Mouse (Mus musculus) spleen, postnatal 36 days (tissue): ENCODE measurements around the gene Tbc1d12.
"Not testable (repeated sequence)": the region's sequence is repeated elsewhere in the genome, so short reads cannot be mapped to it uniquely, and the experiment has no call there.

Source experiments
- DNase-seq, 2 experiments: peaks; one replicate each; pipeline ENCODE4 v3.0.0; 2022; ENCODE audit warnings: low spot score in 2 of 2, mixed read lengths in 1 of 2

The Tbc1d12 gene

DNA sequence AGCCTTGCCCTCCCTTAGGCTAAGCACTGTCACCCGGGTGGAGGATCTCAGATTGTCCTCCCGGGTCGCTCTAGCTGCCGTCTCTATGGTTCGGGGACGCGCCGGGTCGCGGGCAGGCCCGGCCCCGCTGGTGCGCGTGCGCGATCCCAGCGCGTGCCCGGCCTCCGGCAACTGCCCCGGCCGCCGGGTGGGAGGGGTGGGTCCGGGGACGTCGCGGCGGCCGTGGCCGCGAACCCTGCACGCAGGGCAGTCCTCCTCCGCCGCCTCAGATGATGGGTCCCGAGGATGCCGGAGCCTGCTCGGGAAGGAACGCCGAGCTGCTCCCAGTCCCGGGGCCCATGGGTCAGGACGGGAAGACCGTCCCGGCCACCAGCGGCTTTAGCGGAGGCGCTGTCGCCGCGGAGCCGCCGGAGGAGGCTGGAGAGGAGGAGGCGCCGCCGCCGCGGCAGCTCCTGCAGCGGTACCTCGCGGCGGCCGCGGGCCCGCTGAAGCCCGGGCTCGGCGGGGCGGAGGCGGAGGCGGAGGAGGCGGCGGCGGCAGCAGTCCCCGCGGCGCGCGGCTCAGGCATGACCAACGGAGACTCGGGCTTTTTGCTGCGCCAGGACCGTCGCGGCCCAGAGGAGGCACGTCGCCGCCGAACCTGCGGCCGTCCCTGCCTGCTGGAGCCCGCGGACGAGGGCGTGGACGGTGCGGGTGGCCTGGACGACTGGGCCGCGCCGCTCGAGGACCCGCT is at the start of gene Tbc1d12:
Tbc1d12 (plus strand) TSS at position 142 of the 733 bp plus-strand sequence.
- DNase-seq, result peak; percentile 91

DNA sequence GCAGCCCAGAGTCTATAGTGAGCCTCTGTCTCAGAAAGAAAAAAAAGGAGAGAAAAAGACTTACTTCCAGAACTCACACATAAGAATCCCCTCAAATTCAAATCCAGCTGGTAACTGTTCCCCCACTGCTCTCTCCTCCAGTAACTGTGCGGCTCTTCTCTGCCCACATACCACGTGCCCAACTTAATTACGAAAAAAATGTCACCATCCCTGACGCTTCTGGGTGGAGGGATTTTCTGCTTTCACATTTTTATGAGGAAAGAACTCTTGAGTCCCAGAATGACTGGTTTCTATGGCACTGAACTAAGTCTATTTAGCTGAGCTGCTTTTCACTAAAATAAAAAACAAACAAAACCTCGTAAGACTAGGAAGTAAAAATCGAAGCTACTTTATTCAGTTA is 48.6 kb upstream of the Tbc1d12 start:
- DNase-seq, result no peak

DNA sequence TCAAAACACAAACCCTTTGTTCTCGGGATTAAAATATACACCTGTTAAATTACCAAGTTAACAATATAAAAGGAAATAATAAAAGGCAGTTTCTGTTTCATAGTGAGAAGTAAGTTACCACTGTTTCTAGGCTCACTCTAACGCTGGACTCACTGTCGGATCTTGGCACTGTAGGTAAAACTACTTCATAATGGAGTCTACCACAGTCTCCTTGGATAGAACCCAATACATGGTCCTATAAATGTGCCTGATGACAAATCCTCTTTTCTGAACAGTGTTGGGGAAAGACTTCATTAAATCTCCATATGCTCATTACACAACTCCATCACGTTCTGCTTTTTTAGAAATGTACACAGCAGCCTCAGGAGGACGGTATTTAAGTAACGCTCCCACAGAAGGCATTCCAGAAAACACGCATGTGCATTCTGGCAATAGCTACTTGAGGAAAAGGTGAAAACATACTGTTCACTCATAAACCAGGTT is 42.8 kb upstream of the Tbc1d12 start:
- no peak for DNase-seq

DNA sequence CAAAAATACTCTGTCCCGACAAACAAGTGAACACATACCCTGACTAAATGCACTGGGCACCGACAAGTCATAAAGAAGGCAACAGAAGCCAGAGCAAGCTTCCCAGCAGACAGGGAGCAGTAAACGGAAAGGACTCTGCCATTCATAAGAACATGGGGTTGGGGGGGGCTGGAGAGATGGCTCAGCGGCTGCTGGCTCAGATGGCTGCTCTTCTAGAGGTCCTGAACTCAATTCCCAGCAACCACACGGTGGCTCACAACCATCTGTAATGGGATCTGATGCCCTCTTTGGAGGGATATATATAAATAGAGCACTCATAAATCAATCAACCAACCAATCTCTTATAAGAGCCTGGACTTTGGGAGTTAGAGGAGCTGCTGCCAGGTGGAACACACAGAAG is 39.8 kb upstream of the Tbc1d12 start:
- DNase-seq, result no peak

DNA sequence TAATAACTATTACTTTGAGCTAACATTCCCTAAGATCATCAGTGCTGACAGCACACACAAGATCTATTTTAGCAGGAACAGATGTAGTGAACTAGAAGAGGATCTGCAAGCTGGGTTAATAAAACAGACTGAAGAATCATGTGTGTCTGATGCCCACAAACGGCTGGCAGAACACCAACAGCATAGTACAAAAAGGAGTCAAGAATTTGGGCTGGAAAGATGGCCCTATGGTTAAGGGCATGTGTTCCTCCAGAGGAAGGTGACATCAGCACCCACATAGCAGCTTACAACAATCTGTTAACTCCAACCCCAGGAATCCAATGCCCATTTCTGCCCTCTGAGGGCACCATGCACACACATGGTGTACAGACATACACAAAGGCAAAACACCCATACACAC is 38.1 kb upstream of the Tbc1d12 start:
- no peak for DNase-seq

DNA sequence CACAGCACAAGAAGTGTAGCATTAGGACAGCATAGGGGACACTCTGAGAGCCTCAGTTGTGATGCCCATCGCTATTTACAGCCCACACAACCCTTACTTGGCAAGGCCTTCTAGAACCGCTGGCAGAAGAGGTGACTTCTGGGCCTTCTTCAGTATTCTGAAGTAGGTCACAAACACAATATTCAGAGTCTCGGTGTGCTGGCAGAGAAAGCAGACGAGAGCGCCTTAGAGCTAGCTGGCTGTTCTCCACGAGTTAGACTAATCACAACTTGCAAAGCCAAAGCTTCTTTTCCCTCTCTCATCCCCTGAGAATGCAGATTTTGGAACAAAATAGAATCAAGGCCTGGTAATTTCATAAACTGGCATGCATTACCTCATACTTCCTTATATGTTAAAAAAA is 37.6 kb upstream of the Tbc1d12 start:
- no peak for DNase-seq

DNA sequence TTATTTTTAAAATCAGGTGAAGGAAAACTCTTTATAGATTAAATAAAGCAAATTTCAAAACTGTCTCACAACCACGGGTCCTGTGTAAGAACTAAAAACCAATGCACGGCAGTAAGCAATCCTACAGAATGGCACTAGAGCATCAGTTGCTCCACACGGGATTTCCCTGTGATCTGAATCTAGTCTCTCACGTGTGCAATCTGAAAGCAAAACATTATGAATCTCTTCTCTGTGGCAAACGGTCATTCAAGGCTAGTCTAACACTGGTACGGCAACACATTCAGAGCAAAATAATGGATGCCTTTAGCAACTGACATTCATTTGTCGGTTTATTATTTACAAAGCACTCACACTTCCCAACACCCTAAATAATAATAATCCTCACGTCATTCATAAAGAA is 18.2 kb upstream of the Tbc1d12 start:
- no peak for DNase-seq

DNA sequence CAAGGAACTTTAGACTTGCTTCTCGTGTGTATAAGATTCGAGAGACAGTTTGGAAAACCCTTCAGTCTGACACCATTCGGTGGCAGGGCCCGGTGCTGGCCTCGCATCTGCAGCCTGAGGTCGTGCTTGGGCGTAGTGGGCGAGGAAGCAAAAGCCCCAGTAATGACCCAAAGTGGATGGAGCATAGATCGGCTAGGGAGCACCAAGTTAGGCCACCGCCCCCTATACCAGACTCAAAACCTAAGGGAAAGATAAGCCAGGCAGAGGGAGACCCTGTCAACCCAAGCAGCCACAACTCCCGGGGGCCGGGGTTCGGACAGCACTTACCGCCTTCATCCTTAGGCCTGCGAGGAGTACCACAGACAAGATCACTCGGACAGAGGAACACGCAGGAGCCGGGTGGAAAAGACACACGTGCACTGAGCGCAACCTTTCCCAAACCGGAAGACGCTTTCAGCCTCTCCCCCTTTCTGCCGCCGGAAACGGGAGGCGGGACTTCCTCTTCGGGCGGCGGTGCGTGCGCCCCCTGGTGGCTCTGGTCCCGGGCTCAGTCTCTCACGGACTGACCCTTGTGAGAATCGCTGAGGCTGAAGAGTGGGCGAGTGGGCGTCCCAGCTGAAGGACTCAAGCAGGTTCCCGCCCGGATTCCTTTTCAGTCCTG is 17.5 kb upstream of the Tbc1d12 start, which contains the start of gene Noc3l:
Noc3l (minus strand) TSS at position 472 of the 661 bp plus-strand sequence.
- peak; percentile 87 to 91 for DNase-seq

DNA sequence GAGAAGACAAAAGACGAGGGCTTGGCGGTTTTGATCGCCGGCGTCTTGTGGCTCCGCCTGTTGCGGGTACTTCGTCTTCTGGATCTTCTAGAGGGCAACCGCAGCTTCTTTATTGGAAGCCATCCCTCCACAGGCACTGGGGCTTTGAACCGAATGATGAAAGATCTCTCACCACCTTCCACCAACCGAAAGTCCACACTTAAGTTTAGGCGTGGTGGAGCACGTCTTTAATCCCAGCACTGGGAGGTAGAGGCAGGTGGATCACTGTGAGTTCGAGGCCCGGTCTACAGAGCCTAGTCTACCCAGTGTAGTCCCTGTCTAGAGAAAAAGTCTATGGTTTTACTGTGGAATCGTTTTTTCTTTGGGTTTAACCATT is 17.0 kb upstream of the Tbc1d12 start:
- DNase-seq, result no peak

DNA sequence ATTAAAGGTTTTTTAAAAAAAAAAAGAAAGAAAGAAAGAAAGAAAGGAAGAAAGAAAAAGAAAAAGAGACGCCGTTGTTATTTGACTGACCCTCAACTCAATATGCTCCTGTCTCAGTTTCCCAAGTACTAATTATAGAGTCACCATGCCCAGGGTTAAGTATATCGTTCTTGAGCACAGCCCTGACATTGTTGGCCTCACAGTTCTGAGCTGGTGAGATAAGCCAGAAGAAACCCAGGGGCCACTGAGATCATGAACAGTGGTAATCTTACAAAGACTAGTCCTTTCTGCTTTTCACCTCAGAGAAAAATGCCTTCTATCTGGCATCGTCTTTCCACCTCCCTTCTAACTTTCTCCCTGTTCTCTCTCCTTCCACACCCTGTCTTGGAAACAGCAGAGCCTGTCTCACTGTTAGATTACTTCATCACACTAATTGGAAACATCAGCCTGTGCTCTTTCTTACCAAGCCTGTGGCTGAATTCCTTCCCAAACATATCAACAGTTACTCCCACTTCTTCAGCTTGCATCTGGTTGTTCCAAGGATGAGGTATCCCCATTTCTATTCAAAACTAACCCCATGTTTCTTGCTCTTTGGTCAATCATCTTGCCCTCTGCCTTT is 16.1 kb upstream of the Tbc1d12 start:
- DNase-seq, result peak; percentile 8 to 56

DNA sequence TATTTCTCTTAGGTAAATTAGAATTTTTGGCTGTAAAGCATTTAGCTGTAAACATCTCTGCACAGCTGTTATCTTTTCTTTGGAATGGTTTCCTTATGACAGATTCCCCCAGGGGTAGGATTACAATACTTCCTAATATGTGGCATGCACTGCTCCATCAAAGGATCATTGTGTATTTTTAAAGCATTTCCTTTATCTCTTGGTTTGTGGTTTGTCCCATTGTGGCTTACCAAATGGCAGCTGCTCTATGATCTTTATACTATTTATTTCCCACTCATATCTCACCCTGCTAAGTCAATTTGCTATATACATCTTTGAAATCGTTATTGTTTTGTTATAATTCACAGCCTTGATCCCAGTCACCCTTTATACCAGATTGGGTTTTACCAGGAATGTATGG is 3.2 kb upstream of the Tbc1d12 start:
- no peak for DNase-seq

DNA sequence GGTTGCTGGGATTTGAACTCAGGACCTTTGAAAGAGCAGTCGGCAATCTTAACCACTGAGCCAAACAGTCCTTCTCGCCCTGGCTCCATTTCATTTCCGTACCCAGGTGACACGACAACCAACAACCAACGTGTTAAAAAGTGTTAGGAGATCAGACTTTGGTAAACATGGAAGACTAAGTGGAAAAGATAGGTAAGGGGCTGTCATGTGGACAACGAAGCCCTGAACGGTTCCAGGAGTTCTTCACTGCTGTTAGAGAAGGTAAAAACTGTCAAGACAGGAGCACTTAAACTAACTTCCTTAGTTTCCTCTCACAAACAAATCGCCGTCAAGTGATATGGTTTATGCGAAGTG is 318 bp upstream of the Tbc1d12 start:
- no peak for DNase-seq

DNA sequence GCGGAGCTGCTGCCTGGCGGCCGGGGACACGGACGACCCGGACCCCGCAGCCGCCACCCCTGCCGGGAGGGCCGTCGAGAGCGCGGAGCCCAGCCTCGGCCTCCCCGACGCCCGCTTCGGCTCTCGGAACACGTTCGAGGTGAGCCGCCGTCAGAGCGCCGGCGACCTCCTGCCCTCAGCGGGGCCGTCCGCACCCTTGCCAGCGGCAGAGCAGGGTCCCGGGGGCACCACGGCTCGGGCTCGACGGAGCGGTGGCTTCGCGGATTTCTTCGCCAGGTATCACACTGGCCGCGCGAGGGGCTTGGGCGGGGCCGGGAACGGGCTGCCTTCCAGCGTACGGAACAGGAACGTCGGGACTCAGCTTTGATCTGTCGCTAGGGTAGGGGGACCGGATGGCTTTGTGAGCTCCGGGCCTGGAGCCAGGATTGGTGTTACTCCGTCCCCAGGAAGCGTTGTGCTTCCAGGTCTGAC is 827 bp downstream of the Tbc1d12 start:
- peak in 1 of 2 experiments; percentile 8 for DNase-seq

DNA sequence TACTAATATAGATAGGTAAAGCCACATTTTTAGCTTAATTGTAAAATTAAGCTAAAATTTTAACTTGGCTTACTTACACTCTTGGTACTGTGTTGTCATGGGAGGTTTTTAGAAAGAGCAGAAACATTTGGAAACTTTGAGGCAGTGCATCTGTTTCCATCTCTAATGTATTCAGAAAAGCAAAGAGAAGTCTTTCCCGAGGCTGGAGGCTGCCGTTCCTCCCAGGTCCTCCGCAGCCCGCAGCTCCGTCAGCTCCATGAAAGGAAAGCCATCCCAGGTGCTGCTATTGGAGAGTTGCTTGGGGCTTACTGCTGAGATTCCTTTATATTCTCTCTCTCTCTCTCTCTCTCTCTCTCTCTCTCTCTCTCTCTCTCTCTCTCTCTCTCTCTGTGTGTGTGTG is 8.4 kb downstream of the Tbc1d12 start:
- no peak for DNase-seq

DNA sequence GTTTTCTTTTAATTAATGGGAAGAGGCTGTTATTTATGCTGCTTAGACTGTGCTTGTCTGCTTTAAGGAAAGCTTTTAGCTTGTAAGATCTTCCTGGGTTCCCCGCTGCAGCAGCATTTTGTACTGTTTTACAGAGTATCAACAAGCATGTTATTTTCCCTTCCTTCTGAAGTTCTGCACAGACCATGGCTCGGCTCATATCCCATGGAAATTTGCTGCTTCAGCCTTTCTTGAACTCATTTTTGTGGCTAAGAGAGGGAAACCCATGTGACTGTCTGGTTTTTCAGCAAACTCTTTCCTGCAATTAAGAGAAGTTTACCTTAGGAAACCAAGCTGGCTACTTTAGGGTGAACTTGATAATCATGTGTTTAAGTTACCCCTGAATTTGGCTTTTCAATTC is 10.0 kb downstream of the Tbc1d12 start:
- no peak for DNase-seq

DNA sequence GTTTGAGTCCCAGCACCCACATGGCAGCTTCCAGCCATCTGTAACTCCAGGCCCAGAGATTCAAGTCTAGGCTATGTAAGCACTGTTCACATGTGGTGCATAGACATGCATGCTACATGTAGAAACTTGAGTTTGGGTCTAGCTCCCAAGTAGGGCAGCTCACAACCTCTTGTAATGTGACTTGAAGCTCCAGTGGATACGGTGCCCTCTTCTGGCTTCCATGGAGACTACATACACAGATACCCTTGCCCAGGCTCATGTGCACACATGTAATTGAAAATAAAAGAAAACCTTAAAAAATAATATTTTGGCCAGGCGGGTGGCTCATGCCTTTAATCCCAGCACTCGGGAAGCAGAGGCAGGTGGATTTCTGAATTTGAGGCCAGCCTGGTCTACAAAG is 21.8 kb downstream of the Tbc1d12 start:
- no peak for DNase-seq

DNA sequence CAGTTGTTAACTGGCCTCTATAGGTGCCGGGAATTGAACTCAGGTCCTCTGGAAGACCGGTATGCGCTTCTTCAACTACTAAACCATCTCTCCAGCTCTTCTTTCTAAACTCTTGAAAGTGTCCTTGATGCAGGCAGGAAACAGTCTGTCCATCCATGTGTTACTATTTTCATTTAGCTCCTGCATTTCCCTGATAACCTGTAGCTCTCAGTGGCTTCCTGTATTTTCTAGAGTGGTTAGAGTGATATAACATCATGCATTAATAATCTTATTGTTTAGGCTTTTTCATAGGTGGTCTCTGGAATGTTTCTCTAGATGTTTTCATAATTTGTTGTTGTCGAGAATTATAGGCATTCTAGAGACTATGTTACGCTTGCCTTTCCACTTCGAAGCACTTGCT is 26.1 kb downstream of the Tbc1d12 start:
- DNase-seq, result no peak

DNA sequence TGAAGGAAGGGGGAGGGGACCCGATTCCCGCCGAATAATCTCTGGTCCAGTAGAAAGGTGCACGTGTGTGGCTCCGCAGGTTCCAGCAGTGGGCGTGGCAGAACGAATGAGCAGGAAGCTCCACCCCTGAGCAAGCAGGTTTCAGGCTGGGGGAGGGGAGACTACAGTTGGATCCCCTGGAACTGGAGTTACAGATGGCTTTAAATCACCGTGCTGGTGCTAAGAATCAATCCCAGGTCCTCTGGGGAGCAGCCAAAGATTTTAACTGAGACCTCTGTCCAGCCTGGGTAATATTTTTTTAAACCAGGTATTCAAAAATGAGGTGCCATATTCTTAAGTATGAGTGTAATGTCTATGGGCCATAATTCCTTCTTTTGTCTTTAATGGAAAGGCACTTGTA is 38.4 kb downstream of the Tbc1d12 start:
- DNase-seq, result not testable (repeated sequence)

DNA sequence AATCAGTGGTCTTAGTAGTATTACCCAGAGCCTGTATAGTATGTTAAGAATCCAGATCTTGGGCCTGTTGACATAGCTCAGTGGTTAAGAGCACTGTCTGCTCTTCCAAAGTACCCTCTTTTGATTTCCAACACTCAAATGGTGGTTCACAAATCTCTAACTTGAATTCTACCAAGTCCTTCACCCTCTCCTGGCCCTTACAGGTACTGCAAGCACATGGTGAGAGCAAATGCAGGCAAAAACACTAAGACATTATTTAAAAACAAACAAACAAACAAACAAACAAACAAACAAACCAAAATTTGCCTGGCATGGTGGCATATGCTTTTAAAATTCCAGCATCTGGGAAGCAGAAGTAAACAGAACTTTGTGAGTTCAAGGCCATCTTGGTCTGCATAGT is 43.9 kb downstream of the Tbc1d12 start:
- DNase-seq, result no peak

DNA sequence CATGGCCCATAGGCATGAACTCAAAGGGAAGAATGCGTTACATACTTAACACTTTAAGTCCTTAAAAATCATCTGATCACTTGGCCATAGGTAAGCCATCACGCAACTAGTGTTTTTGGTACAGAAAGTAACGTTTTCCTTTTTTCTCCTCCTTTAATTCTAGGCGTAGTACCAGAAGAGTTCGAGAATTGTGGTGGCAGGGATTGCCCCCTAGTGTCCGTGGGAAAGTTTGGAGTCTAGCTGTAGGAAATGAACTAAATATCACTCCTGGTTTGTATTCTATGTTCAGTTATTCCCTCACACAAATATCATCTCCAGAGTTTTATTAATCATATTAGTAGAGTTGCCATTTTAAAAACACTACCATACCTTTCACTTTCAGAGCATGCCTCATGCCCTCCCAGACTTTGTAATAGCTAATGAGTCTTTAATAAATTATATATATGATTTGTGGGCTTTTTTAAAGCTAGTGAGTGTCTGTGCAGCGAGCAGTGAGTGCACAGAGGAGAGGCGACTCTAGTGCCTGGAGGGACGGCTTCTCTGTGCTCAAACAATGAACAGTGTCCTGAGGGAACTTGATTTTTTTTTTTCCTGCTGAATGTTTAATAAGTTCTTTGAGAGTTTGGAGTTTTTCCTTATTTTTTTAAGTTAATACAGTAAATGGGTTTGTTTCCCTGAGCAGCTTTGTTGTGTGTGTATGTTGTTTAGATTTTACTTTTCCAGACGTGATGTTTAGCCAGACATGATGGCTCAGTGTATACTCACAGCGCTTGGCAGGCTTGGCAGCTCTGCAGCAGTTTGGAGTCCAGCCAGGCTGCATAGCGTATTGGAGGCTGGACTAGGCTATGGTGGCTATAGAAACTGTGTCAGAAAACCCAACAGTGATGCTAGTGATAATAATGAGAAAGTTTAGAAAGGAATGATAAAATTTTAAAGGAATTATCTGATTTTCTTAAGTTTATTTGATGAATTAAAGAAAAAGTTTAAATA is 65.1 kb downstream of the Tbc1d12 start:
- no peak for DNase-seq

DNA sequence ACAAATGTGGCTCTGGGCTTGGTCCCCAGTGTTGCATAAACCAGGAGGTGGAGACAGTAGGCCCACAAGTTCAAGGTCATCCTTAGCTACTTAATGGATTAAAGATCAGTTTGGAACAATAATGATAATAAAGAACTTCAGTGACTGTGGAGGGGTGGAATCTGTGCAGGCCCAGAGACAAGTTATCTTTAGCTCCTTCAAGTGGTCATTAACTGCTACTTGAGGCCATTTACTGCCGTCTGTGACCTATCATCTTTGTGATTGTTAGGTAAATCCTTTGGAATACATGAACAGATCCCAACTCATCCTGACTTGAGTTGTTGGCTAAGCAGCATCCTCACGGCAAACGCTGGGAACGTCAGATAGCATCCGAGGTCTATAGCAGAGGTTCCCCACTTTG is 66.1 kb downstream of the Tbc1d12 start:
- no peak for DNase-seq

DNA sequence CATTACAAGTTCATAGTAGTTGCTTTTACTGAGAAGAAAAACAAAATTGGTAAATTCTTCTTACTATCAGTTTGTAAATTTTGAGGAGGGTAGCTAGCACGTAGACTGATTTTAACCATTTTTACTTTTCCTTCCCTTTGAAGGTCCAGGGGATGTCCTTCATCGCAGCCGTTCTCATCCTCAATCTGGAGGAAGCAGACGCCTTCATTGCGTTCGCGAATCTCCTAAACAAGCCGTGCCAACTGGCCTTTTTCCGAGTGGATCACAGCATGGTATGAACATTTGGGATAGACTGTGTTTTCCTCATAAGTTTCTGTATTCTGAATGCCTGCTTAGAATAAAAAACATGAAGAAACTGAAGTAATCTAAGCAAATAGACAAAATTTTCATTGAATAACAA is 77.4 kb downstream of the Tbc1d12 start:
- no peak for DNase-seq
